Mouse (Mus musculus): ENCODE results near the gene Akp3. TPM values are rescaled to one million over a fixed set of nuclear protein-coding genes. Genes with fewer than 3 reads are reported as not detected.

Gene Akp3
- polyA plus RNA-seq, 1 experiment, result 0.08 TPM

DNA sequence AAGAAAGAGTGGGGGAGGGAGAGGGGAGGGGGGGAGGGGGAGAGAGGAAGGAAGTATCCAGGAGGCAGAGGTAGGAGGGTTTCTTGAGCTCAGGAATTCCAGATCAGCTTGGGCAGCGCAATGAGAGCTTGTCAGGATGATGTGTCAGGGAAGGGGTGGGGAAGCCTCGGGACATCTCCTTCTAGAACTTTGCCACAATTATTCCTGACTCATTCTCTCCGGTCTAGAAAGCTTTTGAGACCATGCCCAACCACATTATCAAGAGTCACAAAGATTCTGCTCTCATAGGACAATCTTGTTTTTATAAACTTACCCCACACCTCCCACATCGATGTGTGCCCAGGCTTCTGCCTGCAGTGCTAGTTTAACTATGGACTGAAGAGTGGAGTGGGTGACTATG lies 7.0 kb downstream of the Akp3 start:
- Histone ChIP-seq H3K79me2 (ENCODE audit: control insufficient read depth, insufficient read depth) (no peaks in the 10 kb centered on the region), H3ac (ENCODE audit: control insufficient read depth, insufficient read length) (no peak overlapping the region), H3K27me3 (ENCODE audit: control insufficient read depth, insufficient read depth, insufficient read length) (peaks cover 11% of the 10 kb centered on the region), H3K36me3 (ENCODE audit: control insufficient read depth, insufficient read depth) (no peaks in the 10 kb centered on the region), H3K4me2 (ENCODE audit: low read depth) (peak overlapping the region; percentile 26), H3K4me3 (no peak overlapping the region)
- TF ChIP-seq USF1 (IDR thresholded peaks at IDR 0.05; ENCODE audit: low read depth) (no peak), MYOD1 (IDR thresholded peaks at IDR 0.05; ENCODE audit: control insufficient read depth in 1 of 3, insufficient read length in 2 of 3, low read depth in 2 of 3) (no peak), MAX (IDR thresholded peaks at IDR 0.05; ENCODE audit: low read depth) (no peak), MYOG (IDR thresholded peaks at IDR 0.05; ENCODE audit: control insufficient read depth in 1 of 3, insufficient read depth in 1 of 3, insufficient read length in 2 of 3, low read depth in 2 of 3) (no peak), REST (IDR thresholded peaks at IDR 0.05; ENCODE audit: insufficient read depth, insufficient read length) (no peak), SRF (IDR thresholded peaks at IDR 0.05; ENCODE audit: control insufficient read depth, insufficient read length, low read depth) (no peak), E2F4 (IDR thresholded peaks at IDR 0.05; ENCODE audit: insufficient read depth) (no peak), TCF3 (IDR thresholded peaks at IDR 0.05; ENCODE audit: insufficient read length, low read depth) (no peak), POLR2A (IDR thresholded peaks at IDR 0.05; ENCODE audit: insufficient read length, low read depth) (no peak), POLR2AphosphoS2 (IDR thresholded peaks at IDR 0.05; ENCODE audit: insufficient read length, low read depth) (no peak), CEBPB (IDR thresholded peaks at IDR 0.05; ENCODE audit: insufficient read depth, poor library complexity, severe bottlenecking) (no peak), TCF12 (IDR thresholded peaks at IDR 0.05; ENCODE audit: insufficient read depth, poor library complexity, severe bottlenecking) (no peak)

DNA sequence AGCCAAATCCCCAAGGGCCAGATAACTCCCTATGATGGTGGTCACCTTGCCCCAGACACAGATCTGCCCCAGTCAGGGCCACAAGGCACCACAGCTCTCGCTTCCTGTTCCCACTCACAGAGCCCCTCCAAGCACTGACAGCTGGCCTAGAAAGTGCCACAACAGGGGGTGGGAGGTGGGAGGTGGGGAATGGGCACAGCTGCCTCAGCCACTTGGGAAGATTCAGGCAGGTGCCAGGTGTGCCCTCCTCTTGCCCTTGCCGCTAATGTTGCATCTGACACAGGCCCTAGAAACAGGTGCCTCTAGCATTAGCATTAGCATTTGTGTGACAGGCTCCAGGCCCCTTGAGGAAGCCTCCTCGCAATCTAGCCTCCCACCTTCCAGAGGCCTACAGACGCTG lies 16.8 kb downstream of the Akp3 start:
- H3K79me2 ChIP-seq (ENCODE audit: control insufficient read depth, insufficient read depth), result no peaks in the 10 kb centered on the region
- peaks cover 8% of the 10 kb centered on the region for H3K27me3 ChIP-seq (ENCODE audit: control insufficient read depth, insufficient read depth, insufficient read length)
- TF ChIP-seq TCF3 (IDR thresholded peaks at IDR 0.05; ENCODE audit: insufficient read length, low read depth), result peak; percentile 20
- no peak for TF ChIP-seq POLR2A (IDR thresholded peaks at IDR 0.05; ENCODE audit: insufficient read length, low read depth)
- no peak for TF ChIP-seq TCF12 (IDR thresholded peaks at IDR 0.05; ENCODE audit: insufficient read depth, poor library complexity, severe bottlenecking)
- peak in 1 of 3 experiments; percentile 71 for TF ChIP-seq MYOG (IDR thresholded peaks at IDR 0.05; ENCODE audit: control insufficient read depth in 1 of 3, insufficient read depth in 1 of 3, insufficient read length in 2 of 3, low read depth in 2 of 3)
- TF ChIP-seq SRF (IDR thresholded peaks at IDR 0.05; ENCODE audit: control insufficient read depth, insufficient read length, low read depth), result no peak
- TF ChIP-seq E2F4 (IDR thresholded peaks at IDR 0.05; ENCODE audit: insufficient read depth), result no peak
- no peak for TF ChIP-seq POLR2AphosphoS2 (IDR thresholded peaks at IDR 0.05; ENCODE audit: insufficient read length, low read depth)
- TF ChIP-seq CEBPB (IDR thresholded peaks at IDR 0.05; ENCODE audit: insufficient read depth, poor library complexity, severe bottlenecking), result no peak
- no peak for TF ChIP-seq REST (IDR thresholded peaks at IDR 0.05; ENCODE audit: insufficient read depth, insufficient read length)
- TF ChIP-seq USF1 (IDR thresholded peaks at IDR 0.05; ENCODE audit: low read depth), result no peak
- no peak for TF ChIP-seq MAX (IDR thresholded peaks at IDR 0.05; ENCODE audit: low read depth)
- peak in 2 of 3 experiments; percentile 14 to 65 for TF ChIP-seq MYOD1 (IDR thresholded peaks at IDR 0.05; ENCODE audit: control insufficient read depth in 1 of 3, insufficient read length in 2 of 3, low read depth in 2 of 3)
- H3ac ChIP-seq (ENCODE audit: control insufficient read depth, insufficient read length), result no peak overlapping the region
- H3K36me3 ChIP-seq (ENCODE audit: control insufficient read depth, insufficient read depth), result no peaks in the 10 kb centered on the region
- H3K4me3 ChIP-seq, result no peak overlapping the region
- H3K4me2 ChIP-seq (ENCODE audit: low read depth), result no peak overlapping the region

DNA sequence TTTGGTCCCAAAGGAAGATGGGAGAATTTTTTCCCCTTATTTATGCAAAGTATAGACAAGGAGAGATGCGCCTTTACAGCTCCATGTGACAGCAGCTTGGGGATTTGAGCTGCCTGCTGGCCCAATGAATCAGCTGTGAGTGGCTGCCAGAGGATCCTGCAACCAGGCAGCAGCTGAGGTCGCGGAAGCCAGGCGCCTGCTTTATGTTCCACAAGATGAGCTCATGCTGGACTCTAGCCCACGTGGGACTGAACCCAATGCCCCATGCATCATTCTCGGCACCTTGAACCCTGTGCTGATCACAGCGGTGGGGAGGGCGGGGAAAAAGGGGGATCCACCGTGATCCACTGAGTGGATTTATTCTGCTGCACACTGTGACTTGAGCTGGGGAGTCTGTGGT lies 17.7 kb downstream of the Akp3 start:
- no peak overlapping the region for H3ac ChIP-seq (ENCODE audit: control insufficient read depth, insufficient read length)

DNA sequence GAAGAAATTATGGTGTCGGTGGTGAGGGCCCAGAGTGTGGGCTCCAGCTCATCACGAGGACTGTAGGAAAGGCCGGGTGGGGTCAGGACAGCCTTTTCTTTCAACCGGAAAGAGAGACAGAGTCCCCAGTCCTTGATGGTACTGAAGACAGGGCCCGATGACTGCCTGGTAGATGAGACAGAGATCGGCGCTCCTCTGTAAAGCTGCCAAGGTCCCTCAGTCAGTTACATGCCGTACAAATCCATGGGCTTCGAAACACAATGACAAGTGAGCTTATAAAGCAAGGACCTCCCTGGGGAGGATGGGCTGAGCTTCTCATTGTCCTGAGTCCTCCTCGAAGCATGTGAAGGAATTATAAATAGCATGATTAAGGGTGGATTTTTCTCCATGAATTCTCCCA lies 18.4 kb downstream of the Akp3 start:
- Histone ChIP-seq H3K27me3 (ENCODE audit: control insufficient read depth, insufficient read depth, insufficient read length) (peaks cover 12% of the 10 kb centered on the region), H3ac (ENCODE audit: control insufficient read depth, insufficient read length) (no peak overlapping the region), H3K4me2 (ENCODE audit: low read depth) (no peak overlapping the region), H3K4me3 (no peak overlapping the region), H3K36me3 (ENCODE audit: control insufficient read depth, insufficient read depth) (no peaks in the 10 kb centered on the region), H3K79me2 (ENCODE audit: control insufficient read depth, insufficient read depth) (no peaks in the 10 kb centered on the region)
- TF ChIP-seq MYOG (IDR thresholded peaks at IDR 0.05; ENCODE audit: control insufficient read depth in 1 of 3, insufficient read depth in 1 of 3, insufficient read length in 2 of 3, low read depth in 2 of 3), result no peak
- no peak for TF ChIP-seq MYOD1 (IDR thresholded peaks at IDR 0.05; ENCODE audit: control insufficient read depth in 1 of 3, insufficient read length in 2 of 3, low read depth in 2 of 3)
- no peak for TF ChIP-seq CEBPB (IDR thresholded peaks at IDR 0.05; ENCODE audit: insufficient read depth, poor library complexity, severe bottlenecking)
- TF ChIP-seq POLR2A (IDR thresholded peaks at IDR 0.05; ENCODE audit: insufficient read length, low read depth), result no peak
- no peak for TF ChIP-seq SRF (IDR thresholded peaks at IDR 0.05; ENCODE audit: control insufficient read depth, insufficient read length, low read depth)
- no peak for TF ChIP-seq E2F4 (IDR thresholded peaks at IDR 0.05; ENCODE audit: insufficient read depth)
- no peak for TF ChIP-seq MAX (IDR thresholded peaks at IDR 0.05; ENCODE audit: low read depth)
- no peak for TF ChIP-seq TCF3 (IDR thresholded peaks at IDR 0.05; ENCODE audit: insufficient read length, low read depth)
- TF ChIP-seq USF1 (IDR thresholded peaks at IDR 0.05; ENCODE audit: low read depth), result no peak

More for the DNA sequence above, 17.7 kb downstream of the Akp3 start:
- H3K4me2 ChIP-seq (ENCODE audit: low read depth), result peak overlapping the region; percentile 12
- no peaks in the 10 kb centered on the region for H3K36me3 ChIP-seq (ENCODE audit: control insufficient read depth, insufficient read depth)
- H3K4me3 ChIP-seq, result no peak overlapping the region
- H3K27me3 ChIP-seq (ENCODE audit: control insufficient read depth, insufficient read depth, insufficient read length), result peaks cover 8% of the 10 kb centered on the region
- H3K79me2 ChIP-seq (ENCODE audit: control insufficient read depth, insufficient read depth), result no peaks in the 10 kb centered on the region
- no peak for TF ChIP-seq REST (IDR thresholded peaks at IDR 0.05; ENCODE audit: insufficient read depth, insufficient read length)
- peak; percentile 37 for TF ChIP-seq USF1 (IDR thresholded peaks at IDR 0.05; ENCODE audit: low read depth)
- TF ChIP-seq TCF3 (IDR thresholded peaks at IDR 0.05; ENCODE audit: insufficient read length, low read depth), result no peak
- TF ChIP-seq MAX (IDR thresholded peaks at IDR 0.05; ENCODE audit: low read depth), result no peak
- peak; percentile 58 to 76 (median 64) for TF ChIP-seq MYOG (IDR thresholded peaks at IDR 0.05; ENCODE audit: control insufficient read depth in 1 of 3, insufficient read depth in 1 of 3, insufficient read length in 2 of 3, low read depth in 2 of 3)
- no peak for TF ChIP-seq E2F4 (IDR thresholded peaks at IDR 0.05; ENCODE audit: insufficient read depth)
- TF ChIP-seq SRF (IDR thresholded peaks at IDR 0.05; ENCODE audit: control insufficient read depth, insufficient read length, low read depth), result no peak
- TF ChIP-seq TCF12 (IDR thresholded peaks at IDR 0.05; ENCODE audit: insufficient read depth, poor library complexity, severe bottlenecking), result no peak
- peak in 2 of 3 experiments; percentile 68 to 71 for TF ChIP-seq MYOD1 (IDR thresholded peaks at IDR 0.05; ENCODE audit: control insufficient read depth in 1 of 3, insufficient read length in 2 of 3, low read depth in 2 of 3)
- TF ChIP-seq CEBPB (IDR thresholded peaks at IDR 0.05; ENCODE audit: insufficient read depth, poor library complexity, severe bottlenecking), result no peak
- no peak for TF ChIP-seq POLR2AphosphoS2 (IDR thresholded peaks at IDR 0.05; ENCODE audit: insufficient read length, low read depth)
- TF ChIP-seq POLR2A (IDR thresholded peaks at IDR 0.05; ENCODE audit: insufficient read length, low read depth), result no peak

Measured in myocyte (in vitro differentiated cells).